Mouse (Mus musculus) right cerebral cortex, adult 2 months (tissue): ENCODE data around the gene Slc5a2.

Experiments
- DNase-seq, 2 experiments: peaks; one replicate each; pipeline ENCODE4 v3.0.0; 2021 to 2022; ENCODE audit warnings: low spot score in 2 of 2

Gene Slc5a2

DNA sequence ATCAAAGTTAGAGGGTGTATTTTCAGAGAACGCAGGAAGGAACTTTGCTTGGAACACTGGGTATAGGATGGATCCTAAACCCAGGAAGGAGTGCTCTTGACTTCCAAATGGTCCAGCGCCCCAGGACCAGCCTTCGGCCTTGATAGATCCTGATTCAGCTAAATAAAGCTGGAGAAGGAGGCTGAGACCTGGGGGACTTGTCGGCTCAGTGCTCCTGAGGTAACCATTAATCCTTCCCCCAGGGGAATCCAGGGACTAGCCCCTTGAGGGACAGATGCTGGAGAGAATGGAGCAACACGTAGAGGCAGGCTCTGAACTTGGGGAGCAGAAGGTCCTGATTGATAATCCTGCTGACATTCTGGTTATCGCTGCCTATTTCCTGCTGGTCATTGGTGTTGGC is at the start of gene Slc5a2:
Slc5a2 (plus strand) TSS at position 247 of the 400 bp plus-strand sequence.
- DNase-seq: no peak

DNA sequence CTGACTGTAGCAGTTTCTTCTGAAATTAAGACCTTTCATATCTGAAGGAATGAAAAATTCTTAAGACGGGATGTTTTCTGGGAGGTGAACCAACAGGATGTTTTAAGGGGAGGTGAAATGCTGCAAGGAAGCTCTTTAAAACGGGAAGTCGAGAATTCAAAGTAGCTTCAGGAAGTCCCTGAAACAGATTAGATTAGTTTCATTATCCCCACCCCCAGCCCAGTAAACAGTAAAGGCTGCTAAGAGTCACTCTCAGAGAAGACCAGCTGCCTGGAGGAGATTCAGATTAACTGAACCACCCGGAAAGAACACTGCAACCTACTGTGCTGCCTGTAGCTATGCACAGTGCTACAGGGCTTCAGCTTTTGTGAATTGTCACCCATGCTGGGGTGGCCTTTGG is 45.5 kb upstream of the Slc5a2 start:
- DNase-seq: no peak

DNA sequence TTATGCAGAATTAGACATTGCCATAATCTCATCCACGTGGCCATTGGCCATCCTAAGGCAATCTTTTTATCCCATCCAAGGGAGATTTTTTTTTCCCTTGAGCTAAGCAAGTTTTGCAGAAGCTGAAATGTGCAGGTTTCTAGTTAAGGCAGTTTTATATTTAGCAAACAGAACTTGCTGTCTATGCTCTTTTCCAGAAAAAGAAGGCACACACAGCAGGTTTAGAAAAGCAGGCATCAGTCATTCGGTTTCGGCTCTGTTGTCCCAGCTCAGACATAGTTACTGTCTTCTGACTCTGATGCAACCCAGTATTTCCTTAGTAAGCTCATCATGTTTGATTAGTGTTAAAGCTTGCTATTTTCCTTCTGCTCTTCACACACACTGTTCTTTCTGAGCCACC is 44.5 kb upstream of the Slc5a2 start:
- DNase-seq: no peak

DNA sequence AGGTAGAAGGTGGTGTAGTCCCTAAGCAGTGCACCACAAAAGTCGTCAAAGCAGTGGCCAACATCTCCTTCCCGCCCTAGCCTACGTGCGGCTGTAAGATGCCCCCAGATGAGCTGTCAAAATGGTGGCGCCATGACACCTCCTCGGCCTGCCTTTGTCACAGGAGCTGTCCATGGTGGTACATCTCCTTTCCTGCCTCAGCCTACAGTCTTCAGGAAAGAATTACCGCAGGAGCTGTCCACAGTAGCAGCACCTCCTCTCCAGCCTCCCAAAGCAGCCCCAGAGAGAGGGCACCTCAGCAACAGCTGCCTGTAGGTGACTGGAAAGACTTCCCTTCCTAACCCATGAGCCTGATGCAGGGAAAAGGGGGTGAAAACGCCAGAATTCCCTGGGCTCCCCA is 33.7 kb upstream of the Slc5a2 start:
- no peak for DNase-seq

DNA sequence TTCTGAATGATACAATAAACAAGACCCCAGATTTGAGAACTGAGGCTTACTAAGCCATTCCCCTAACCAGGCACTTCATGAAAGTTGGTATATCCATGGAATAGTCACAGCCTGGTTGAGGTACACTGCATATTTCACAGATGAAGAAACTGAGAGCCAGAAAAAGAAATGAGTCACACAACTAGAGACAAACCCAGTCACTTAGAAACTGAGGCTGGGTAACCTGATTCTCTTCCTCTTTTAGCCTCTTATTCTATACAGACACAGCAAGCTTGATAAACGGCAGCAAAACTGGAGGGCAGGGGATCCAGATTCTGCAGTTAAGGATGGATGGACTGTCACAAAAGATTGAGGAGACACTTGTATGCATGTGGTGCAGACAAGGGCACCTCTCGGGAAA is 30.7 kb upstream of the Slc5a2 start:
- no peak for DNase-seq

DNA sequence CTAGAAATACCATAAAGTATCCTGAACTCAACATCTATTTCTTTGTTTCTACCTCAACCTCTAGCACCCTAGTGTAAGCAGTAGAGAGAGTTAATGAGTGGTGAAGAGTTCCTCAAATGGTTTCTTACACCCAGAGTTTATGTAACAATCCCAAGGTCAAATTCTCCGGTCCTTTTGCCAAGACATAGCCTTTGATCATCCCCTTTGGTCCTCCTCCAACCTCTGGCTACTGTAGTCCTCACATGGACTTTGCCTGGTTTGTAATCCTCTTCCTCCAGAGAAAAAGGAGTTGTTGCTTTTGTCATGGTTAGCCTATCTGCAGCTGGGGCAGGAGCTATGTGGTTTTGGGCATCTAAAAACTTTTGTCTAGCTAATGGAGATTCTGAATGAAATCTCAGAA is 30.0 kb upstream of the Slc5a2 start:
- DNase-seq: no peak

DNA sequence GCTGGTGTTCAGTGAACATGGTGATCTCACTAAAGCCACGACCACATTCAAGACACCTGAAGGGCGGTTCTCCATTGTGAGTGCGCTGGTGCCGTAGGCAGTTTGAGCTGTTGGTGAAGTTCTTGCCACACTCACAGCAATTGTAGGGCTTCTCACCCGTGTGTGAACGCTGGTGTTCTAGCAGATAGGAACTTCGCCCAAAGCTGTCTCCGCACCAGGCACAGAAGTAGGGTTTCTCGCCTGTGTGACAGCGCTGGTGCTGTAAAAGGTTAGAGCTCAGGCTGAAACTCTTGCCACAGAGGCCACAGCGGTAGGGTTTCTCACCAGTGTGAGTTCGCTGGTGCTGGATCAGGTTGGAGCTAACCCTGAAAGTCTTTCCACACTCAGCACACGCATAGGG is 29.0 kb upstream of the Slc5a2 start:
- no peak for DNase-seq

DNA sequence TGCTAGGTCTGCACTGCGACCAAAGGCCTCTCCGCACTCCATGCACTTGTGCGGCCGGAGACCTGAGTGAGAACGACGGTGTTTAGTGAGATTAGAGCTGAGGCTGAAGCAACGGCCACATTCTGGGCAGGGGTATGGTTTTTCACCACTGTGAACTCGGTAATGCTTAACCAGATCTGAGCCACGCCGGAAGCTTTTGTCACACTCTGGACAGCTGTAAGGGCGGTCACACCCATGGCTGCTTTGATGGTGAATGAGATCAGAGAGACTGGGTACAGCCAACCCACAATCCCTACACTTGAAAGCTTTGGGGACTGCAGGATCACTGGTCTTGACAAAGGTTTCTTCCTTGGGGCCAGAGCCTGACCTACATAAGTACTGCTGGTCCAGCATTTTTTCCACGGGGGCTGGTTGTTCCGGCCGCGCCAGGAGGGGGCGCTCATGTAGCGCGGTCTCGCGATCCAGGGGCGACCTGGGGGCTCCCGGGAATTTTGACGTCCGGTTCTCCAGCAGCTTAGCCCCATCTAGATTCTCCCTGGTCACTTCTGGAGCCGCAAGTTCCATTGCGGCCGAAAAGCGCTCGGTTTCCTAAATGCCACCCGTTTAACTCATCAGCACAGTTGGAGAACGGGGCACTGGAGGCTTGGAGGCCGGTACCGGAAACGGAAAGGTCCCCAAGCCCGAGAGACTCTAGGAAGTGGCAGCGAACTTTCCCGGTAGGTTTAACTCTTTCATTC is 28.4 kb upstream of the Slc5a2 start, which contains the start of gene Armc5:
Armc5 (plus strand) TSS at position 487 of the 737 bp plus-strand sequence.
- DNase-seq: peak; percentile 86 to 90

DNA sequence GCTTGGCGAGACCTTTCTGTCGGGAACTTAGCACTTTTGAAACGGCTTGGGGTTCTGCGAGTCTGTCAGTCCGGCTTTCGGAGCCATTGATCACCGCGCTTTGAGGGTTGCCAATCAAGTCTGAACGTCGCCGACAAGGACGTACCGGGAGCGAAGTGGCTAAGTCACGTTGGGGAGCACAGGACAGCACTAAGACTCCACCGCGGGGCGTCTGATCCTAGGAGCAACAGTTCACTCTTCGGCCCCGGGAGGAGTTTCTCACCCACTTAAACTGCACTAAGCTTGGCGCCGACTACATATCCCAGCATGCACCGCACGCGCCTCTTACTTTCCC is 27.9 kb upstream of the Slc5a2 start:
- DNase-seq: no peak

DNA sequence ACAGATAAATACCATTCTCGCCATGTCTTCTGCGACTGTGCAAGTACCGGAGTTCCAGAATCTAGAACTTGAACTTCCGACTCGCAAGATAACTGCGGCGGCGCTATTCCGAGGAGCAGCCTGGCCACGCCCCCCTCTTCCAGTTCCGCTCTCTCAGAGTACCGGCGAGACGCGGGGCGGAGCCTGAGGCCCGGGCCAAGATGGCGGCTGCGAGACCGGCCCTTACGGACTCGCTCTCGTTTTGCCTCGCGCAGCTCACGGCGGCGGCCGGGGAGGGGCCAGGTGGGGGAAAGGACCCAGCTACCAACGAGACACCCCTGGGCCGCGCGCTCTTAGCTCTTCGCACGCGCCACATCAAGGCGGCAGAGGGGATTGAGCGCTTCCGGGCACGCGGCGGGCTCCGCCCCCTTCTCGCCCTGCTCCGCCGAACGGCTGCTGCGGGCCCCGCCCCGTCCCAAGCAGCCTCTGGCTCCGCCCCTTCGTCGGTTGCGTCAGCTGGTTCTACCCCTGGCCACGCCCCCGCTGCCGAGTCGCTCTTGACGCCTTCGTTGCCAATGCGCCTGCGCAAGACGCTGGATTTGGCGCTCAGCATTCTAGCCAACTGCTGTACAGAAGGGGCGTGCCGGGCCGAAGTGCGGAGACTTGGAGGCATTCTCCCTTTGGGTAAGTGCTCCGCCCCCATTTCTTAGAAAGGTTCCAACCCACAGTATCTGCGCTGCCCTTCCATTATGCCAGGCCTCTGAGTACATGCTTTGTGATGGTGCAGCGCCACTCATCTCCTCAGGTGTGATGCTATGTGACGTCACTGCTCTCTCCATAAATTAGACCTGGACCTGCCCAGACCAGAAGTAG is 27.3 kb upstream of the Slc5a2 start, which contains the start of gene 9130023H24Rik:
9130023H24Rik (minus strand) TSS at position 105 of the 852 bp plus-strand sequence.
- DNase-seq: peak; percentile 99

DNA sequence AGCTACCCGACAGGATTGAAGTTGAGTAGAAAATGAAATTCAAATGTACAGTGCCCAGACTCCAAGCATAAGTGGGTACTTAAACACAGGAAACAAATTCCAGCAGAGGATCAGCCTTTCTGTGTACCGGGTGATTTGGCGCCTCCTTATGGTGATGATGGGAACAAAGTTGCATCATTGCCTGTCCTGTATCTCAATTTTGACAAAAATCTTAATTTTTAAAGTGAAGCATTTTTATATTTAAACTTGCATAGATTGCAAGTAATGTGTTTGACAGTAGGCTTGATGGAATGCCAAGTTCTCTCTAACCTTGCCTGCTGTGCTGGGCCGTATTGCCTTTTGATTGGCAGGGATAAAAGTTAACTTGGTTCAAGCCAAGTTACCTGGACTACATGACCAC is 26.5 kb upstream of the Slc5a2 start:
- DNase-seq: no peak

DNA sequence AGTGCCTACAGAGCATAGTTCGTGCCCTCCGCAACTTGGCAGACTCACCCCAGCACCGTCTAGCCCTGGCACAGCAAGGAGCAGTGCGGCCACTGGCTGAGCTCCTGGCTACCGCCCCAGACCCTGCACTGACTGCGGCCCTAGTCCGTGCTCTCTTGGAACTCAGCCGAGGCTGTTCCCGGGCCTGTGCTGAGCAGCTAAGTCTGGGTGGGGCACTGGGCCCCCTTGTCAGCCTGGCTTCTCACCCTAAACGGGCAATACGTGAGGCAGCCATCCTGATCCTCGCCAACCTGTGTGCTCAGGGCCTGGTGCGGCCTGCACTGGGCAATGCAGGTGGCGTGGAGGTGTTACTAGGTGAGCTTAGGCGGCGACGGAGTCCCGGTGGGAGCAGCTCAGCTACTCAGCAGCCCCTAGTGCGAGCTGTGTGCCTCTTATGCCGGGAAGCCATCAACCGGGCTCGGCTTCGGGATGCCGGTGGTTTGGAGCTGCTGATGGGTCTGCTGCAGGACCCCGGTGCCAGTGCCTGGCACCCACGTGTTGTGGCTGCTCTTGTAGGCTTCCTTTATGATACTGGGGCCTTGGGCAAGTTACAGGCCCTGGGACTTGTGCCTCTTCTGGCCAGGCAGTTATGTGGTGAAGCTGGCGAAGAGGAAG is 25.2 kb upstream of the Slc5a2 start:
- no peak for DNase-seq

DNA sequence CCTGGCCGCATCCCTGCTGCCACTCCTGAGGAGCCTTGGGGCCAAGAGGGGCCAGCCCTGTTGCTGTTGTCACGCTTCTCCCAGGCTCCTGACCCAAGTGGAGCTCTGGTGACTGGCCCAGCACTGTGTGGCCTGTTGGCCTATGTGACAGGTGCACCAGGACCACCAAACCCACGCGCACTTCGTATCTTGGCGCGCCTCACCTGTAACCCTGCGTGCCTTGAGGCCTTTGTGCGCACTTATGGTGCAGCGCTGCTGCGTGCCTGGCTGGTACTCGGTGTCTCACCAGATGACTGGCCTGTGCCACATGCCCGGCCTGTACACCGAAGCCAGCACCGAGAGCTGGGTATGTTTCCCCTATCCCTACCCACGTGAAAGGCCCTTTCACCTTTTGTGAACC is 23.1 kb upstream of the Slc5a2 start:
- DNase-seq: no peak

DNA sequence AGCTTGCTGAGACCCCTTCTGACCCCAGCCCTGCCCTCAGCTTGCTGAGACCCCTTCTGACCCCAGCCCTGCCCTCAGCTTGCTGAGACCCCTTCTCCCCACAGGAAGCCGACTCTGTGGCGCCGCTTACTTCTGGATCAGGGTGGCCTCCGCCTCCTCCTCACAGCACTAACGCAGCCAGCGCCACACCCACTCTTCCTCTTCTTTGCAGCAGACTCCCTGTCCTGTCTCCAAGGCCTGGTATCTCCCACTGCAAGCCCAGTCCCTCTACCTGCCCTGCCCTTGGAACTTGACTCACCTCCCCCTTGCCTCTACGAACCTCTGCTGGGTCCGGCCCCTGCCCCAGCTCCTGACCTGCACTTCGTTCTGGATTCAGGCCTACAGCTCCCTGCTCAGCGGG is 21.5 kb upstream of the Slc5a2 start:
- DNase-seq: no peak

DNA sequence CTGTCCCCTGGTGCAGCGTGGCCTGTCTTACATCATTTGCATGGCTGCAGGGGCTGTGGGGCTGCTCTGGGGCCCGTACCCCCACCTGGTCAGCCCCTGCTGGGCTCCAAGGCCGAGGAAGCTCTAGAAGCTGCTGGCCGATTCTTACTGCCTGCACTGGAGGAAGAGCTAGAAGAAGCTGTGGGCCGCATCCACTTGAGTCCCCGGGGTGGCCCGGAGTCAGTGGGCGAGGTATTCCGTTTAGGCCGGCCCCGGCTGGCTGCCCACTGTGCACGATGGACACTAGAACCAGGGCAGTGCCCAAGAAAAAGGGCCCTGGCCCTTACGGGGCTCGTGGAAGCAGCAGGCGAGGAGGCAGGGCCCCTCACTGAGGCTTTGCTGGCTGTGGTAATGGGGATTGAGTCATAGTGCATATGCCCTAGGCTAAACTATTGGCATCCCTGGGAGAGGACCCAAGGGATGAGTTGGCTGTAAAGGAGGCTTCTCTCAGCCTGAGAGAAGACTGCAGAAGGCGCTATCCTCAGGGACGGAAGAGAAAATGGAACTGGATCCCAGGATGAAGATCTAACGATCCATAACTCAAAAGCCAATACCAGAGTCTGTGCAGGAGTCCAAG is 20.9 kb upstream of the Slc5a2 start:
- DNase-seq: no peak

DNA sequence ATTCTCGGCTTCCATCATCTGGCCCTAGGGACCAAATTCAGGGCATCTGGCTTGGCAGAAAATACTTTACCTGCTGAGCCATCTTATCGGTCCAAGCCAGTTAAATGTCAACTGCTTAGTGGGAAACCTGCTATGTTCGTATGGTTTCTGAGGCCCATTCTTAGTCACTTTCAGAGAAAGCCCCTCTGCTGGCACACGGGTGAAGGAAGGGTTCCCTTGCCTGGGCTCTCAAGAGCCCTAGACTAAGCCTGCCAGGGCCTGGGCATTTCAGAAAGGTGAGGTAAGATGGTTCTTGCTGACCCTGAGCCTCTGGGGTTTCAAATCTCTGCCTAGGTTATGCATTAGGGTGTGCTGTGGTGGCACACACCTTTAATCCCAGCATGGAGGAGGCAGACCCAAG is 19.9 kb upstream of the Slc5a2 start:
- DNase-seq: no peak

DNA sequence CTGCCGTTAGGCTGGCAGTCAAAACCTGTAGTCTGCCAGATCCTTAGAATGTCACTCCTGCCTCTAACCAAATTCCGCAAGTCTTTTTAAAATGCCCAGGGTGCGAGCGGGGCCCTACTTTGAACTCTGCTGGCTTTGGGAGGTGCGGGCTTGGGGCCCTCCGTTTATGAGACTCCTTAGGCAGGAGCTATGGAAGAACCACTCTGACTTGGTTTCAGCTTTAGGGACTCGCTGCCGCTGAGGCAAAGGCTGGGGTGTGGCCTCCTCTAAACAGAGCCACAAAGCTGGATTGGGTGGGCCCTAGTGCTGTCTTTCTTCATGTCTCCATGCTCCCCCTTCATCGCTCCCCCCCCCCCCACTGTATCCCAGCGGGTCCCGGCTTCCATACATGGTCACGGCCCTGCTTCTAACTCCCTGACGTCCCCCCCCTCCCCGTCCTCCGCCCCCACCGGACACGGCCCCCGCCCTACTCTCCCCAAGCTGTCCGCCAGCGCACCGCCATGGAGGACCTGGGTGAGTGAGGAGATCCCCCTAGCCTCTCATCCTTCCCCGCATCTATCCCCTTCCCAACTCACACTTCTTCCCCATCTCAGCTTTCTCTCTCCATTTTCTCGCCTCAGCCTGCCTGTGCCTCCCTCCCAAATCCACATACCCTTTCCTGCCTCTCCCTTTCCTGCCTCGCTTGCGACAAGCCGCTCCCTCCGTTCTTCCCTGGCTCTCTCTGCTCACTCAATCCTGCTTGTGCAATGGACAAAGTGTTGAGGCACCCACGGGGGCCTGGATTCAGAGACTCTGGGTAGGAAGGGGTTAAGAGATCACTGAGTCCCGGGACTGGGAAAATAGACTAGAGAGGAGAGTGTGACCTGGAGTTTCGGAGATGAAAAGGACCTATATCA is 18.7 kb upstream of the Slc5a2 start, which contains the start of gene Tgfb1i1:
Tgfb1i1 (plus strand) TSS at position 317 of the 896 bp plus-strand sequence.
- DNase-seq: peak; percentile 60 to 65

DNA sequence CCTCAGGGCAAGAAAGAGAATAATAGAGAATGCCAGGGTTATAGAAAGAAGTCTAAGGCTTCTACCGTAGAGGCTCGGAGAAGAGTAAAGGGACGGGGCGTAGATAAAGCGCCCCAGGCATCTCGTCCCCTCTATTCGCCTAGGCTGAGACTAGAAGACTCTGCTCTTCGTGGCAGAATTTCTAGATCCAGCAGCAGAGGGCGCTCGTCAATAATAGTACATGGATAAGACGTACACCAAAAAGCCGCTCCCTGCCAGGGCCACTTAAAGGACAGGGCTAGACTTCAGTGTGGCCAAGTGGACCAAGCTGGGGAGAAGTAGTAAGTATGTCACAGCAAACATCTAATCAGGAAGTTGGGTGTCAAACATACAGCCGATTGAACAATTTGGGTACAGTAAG is 18.0 kb upstream of the Slc5a2 start:
- DNase-seq: peak; percentile 91 to 92

DNA sequence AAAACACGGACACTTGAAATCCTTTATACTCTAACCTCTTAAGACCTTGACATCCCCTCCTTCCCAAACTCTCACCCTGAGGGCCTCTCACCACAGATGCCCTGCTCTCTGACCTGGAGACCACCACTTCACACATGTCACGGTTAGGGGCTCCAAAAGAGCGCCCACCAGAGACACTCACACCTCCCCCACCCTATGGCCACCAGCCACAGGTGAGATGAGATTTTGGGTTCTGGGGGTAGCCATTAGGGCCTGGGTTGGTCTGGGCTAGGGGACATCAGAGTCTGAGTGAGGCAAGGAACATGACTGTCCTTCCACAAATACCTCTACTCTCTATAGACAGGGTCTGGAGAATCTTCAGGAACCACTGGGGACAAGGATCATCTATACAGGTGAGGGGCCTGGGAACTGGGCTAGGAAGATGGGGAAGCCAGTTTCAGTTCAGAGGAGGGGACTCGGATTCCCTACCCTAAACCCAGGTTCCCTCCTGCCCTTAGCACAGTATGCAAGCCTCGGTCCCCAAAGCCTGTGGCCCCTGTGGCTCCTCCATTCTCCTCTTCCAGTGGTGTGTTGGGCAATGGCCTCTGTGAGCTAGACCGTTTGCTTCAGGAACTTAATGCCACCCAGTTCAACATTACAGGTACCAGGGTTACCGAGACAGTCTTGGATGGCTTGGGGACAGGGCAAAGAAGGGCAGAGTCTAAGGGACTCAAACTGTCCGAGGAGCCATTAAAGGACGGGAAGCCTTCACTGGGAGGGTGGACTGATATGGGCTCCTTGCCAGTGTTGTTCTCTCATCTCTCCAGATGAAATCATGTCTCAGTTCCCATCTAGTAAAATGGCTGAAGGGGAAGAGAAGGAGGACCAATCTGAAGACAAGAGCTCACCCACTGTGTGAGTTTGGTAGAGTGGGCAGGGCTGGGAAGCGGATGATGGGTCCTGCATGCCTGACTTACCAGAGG is 17.1 kb upstream of the Slc5a2 start:
- no peak for DNase-seq

DNA sequence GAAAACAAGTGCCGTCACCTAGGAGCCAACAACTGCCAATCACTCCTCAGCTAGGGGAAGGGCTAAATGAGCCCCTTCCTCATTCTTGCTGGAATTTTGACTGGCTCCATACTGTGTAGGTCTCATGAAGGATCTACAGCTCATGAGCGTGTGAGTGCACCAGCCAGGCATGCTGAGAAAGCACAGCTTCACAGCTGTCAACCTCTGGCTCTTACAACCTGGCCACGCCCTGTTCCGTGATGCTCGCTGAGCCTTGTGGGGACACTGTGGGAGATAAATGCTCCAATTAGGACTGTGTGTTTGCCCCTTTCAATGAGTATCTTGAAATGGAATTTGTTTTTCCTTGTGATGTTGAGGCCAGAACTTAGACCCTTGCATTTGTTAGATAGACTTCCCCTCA is 15.5 kb upstream of the Slc5a2 start:
- no peak for DNase-seq
